Mouse (Mus musculus): ENCODE measurements at regions not wholly inside any gene's neighbourhood (a gene's known extent, or its start where the extent isn't known, plus 50 kb on each side); places are given as distances from the start of the nearest gene placed in this dataset.
"Not testable (repeated sequence)": the region's sequence is repeated elsewhere in the genome, so short reads cannot be mapped to it uniquely, and the experiment has no call there.

- TF ChIP-seq EP300 (IDR thresholded peaks at IDR 0.05; ENCODE audit: insufficient read depth, low read depth, low read length); CTCF (IDR thresholded peaks at IDR 0.05; ENCODE audit: low read depth, low read length): not testable (repeated sequence)
Observed at GRCm38 (mm10) chr9:11067125-11067524, 162.6 kb upstream of the Cntn5 start.
